Mouse (Mus musculus) forebrain, embryonic 13.5 days (tissue): Measurements from ENCODE around the gene Nell1. TPM values are rescaled to one million over a fixed set of nuclear protein-coding genes. Genes with fewer than 3 reads are reported as not detected.

Experiments
- ATAC-seq: fragments of 200-750 bp; cut with Nextera tagmentation; 2 replicates; pipeline ENCODE4 v1.8.0; 2017
- H3K27ac ChIP-seq: fragments of 300-500 bp; sonication (generic); 2 replicates; pipeline ENCODE4 v1.5.1; 2015; ENCODE audit warnings: inconsistent platforms, mild to moderate bottlenecking, moderate library complexity
- H3K27me3 ChIP-seq: fragments of 300-500 bp; sonication (generic); 2 replicates; pipeline ENCODE4 v1.6.1; 2015; ENCODE audit warnings: mild to moderate bottlenecking, inconsistent platforms
- H3K36me3 ChIP-seq: fragments of 300-500 bp; sonication (generic); 2 replicates; pipeline ENCODE4 v1.6.1; 2015; ENCODE audit warnings: mild to moderate bottlenecking, inconsistent platforms; ENCODE audit not compliant: poor library complexity, severe bottlenecking
- H3K4me1 ChIP-seq: fragments of 300-500 bp; sonication (generic); 2 replicates; pipeline ENCODE4 v1.6.1; 2015; ENCODE audit warnings: inconsistent platforms
- H3K4me2 ChIP-seq: fragments of 300-500 bp; sonication (generic); 2 replicates; pipeline ENCODE4 v1.6.1; 2015; ENCODE audit warnings: inconsistent platforms, mild to moderate bottlenecking, moderate library complexity
- H3K4me3 ChIP-seq: fragments of 300-500 bp; sonication (generic); 2 replicates; pipeline ENCODE4 v1.5.1; 2015; ENCODE audit warnings: mild to moderate bottlenecking, inconsistent platforms
- H3K9ac ChIP-seq: fragments of 300-500 bp; sonication (generic); 2 replicates; pipeline ENCODE4 v1.6.1; 2015; ENCODE audit warnings: mild to moderate bottlenecking, inconsistent platforms
- H3K9me3 ChIP-seq: fragments of 300-500 bp; sonication (generic); replicated peaks from 2 replicates; pipeline ENCODE4 v1.6.1; 2016; ENCODE audit warnings: inconsistent platforms
- WGBS: fragments of 180-500 bp; shearing (Covaris S2); methylation state at CpG from one replicate; pipeline ENCODE4 v1.1.7; 2015; 5-methylcytosine and 5-hydroxymethylcytosine counted together
- polyA plus RNA-seq: library from polyadenylated mRNA; unstranded; fragments of >200 nt; fragmentation: Nextera tagmentation; extraction: Ambion mirVana; gene quantifications from 2 replicates; pipeline ENCODE4 v1.2.1, GENCODE M21; 2015

Nell1 gene
- polyA plus RNA-seq, 1 experiment from 2014 or later, result 2.9 TPM

GRCm38 (mm10) chr7:50633147-50633546 is 658.5 kb downstream of the Nell1 start:
- H3K4me2 ChIP-seq, result no peak overlapping the region
- no peaks in the 10 kb centered on the region for H3K9me3 ChIP-seq
- WGBS, result 44% methylated on average over 2 of the region's 2 CpGs
- no peak for ATAC-seq
- H3K9ac ChIP-seq, result no peak overlapping the region
- no peaks in the 10 kb centered on the region for H3K4me1 ChIP-seq
- H3K27ac ChIP-seq, result no peak overlapping the region
- H3K36me3 ChIP-seq, result no peaks in the 10 kb centered on the region
- H3K27me3 ChIP-seq, result no peaks in the 10 kb centered on the region
- H3K4me3 ChIP-seq, result no peak overlapping the region

- WGBS, result 47% methylated on average over 4 of the region's 4 CpGs
- Histone ChIP-seq H3K4me3 (no peak overlapping the region), H3K36me3 (no peaks in the 10 kb centered on the region)
Measured at GRCm38 (mm10) chr7:50672266-50672665, 697.6 kb downstream of the Nell1 start.

GRCm38 (mm10) chr7:50675444-50675843 is 700.8 kb downstream of the Nell1 start:
- H3K4me3 ChIP-seq, result no peak overlapping the region
- no peak overlapping the region for H3K4me2 ChIP-seq
- no peak for ATAC-seq
- H3K9ac ChIP-seq, result no peak overlapping the region
- H3K4me1 ChIP-seq, result no peaks in the 10 kb centered on the region
- H3K36me3 ChIP-seq, result no peaks in the 10 kb centered on the region
- H3K9me3 ChIP-seq, result no peaks in the 10 kb centered on the region
- no peaks in the 10 kb centered on the region for H3K27me3 ChIP-seq
- H3K27ac ChIP-seq, result no peak overlapping the region
- WGBS, result 87% methylated on average over 1 of the region's 1 CpGs

More at GRCm38 (mm10) chr7:50672266-50672665, 697.6 kb downstream of the Nell1 start:
- Histone ChIP-seq H3K9me3 (no peaks in the 10 kb centered on the region), H3K4me2 (no peak overlapping the region), H3K27me3 (no peaks in the 10 kb centered on the region), H3K9ac (no peak overlapping the region), H3K4me1 (no peaks in the 10 kb centered on the region), H3K27ac (no peak overlapping the region)
- ATAC-seq, result no peak

GRCm38 (mm10) chr7:50677511-50677910 is 702.8 kb downstream of the Nell1 start:
- Histone ChIP-seq H3K4me3 (no peak overlapping the region), H3K4me1 (no peaks in the 10 kb centered on the region), H3K9me3 (no peaks in the 10 kb centered on the region), H3K36me3 (no peaks in the 10 kb centered on the region), H3K27ac (no peak overlapping the region), H3K9ac (no peak overlapping the region), H3K27me3 (no peaks in the 10 kb centered on the region), H3K4me2 (no peak overlapping the region)
- WGBS, result 51% methylated on average over 1 of the region's 1 CpGs
- ATAC-seq, result no peak

GRCm38 (mm10) chr7:50686337-50686736 is 711.7 kb downstream of the Nell1 start:
- H3K9ac ChIP-seq, result no peak overlapping the region
- no peak overlapping the region for H3K27ac ChIP-seq
- H3K9me3 ChIP-seq, result no peaks in the 10 kb centered on the region
- H3K4me3 ChIP-seq, result no peak overlapping the region
- H3K27me3 ChIP-seq, result no peaks in the 10 kb centered on the region
- WGBS, result 76% methylated on average over 5 of the region's 5 CpGs
- H3K4me2 ChIP-seq, result no peak overlapping the region
- no peaks in the 10 kb centered on the region for H3K36me3 ChIP-seq
- no peak for ATAC-seq
- no peaks in the 10 kb centered on the region for H3K4me1 ChIP-seq

- no peak for ATAC-seq
- Histone ChIP-seq H3K9ac (no peak overlapping the region), H3K4me1 (0 out of 2 replicates have a peak, but pooled peaks cover 4% of the 10 kb centered on the region), H3K9me3 (no peaks in the 10 kb centered on the region), H3K36me3 (no peaks in the 10 kb centered on the region), H3K4me3 (no peak overlapping the region), H3K4me2 (no peak overlapping the region), H3K27me3 (no peaks in the 10 kb centered on the region), H3K27ac (no peak overlapping the region)
- WGBS, result 8% methylated on average over 3 of the region's 3 CpGs
Measured at GRCm38 (mm10) chr7:50725166-50725565, 750.5 kb downstream of the Nell1 start.

GRCm38 (mm10) chr7:50730951-50731350 is 756.3 kb downstream of the Nell1 start:
- Histone ChIP-seq H3K4me1 (no peaks in the 10 kb centered on the region), H3K36me3 (no peaks in the 10 kb centered on the region), H3K27me3 (no peaks in the 10 kb centered on the region), H3K4me3 (no peak overlapping the region), H3K9ac (no peak overlapping the region), H3K4me2 (no peak overlapping the region), H3K27ac (no peak overlapping the region), H3K9me3 (no peaks in the 10 kb centered on the region)
- no peak for ATAC-seq
- 63% methylated on average over 4 of the region's 4 CpGs for WGBS

GRCm38 (mm10) chr7:50755516-50755915 is 780.9 kb downstream of the Nell1 start:
- H3K9ac ChIP-seq, result no peak overlapping the region
- 92% methylated on average over 3 of the region's 3 CpGs for WGBS
- no peaks in the 10 kb centered on the region for H3K9me3 ChIP-seq
- no peaks in the 10 kb centered on the region for H3K27me3 ChIP-seq
- H3K4me1 ChIP-seq, result no peaks in the 10 kb centered on the region
- no peaks in the 10 kb centered on the region for H3K36me3 ChIP-seq
- H3K4me2 ChIP-seq, result no peak overlapping the region
- H3K4me3 ChIP-seq, result no peak overlapping the region
- ATAC-seq, result no peak
- no peak overlapping the region for H3K27ac ChIP-seq

GRCm38 (mm10) chr7:50756409-50756808 is 781.7 kb downstream of the Nell1 start:
- Histone ChIP-seq H3K36me3 (no peaks in the 10 kb centered on the region), H3K4me1 (no peaks in the 10 kb centered on the region), H3K4me3 (no peak overlapping the region), H3K9ac (no peak overlapping the region), H3K27me3 (no peaks in the 10 kb centered on the region), H3K9me3 (no peaks in the 10 kb centered on the region), H3K27ac (no peak overlapping the region), H3K4me2 (no peak overlapping the region)
- WGBS, result 86% methylated on average over 5 of the region's 5 CpGs
- no peak; the same call in 1 of the 2 replicates for ATAC-seq

- Histone ChIP-seq H3K4me1 (no peaks in the 10 kb centered on the region), H3K36me3 (no peaks in the 10 kb centered on the region), H3K27me3 (no peaks in the 10 kb centered on the region), H3K4me2 (no peak overlapping the region), H3K9me3 (no peaks in the 10 kb centered on the region), H3K4me3 (no peak overlapping the region), H3K9ac (no peak overlapping the region), H3K27ac (no peak overlapping the region)
- no peak for ATAC-seq
Measured at GRCm38 (mm10) chr7:50773516-50773915, 798.9 kb downstream of the Nell1 start.

- WGBS, result 84% methylated on average over 1 of the region's 1 CpGs
- Histone ChIP-seq H3K9me3 (no peaks in the 10 kb centered on the region), H3K27me3 (no peaks in the 10 kb centered on the region), H3K4me1 (no peaks in the 10 kb centered on the region), H3K9ac (no peak overlapping the region), H3K4me3 (no peak overlapping the region), H3K36me3 (no peaks in the 10 kb centered on the region), H3K4me2 (no peak overlapping the region), H3K27ac (no peak overlapping the region)
- ATAC-seq, result no peak
Measured at GRCm38 (mm10) chr7:50781105-50781504, 806.4 kb downstream of the Nell1 start.

- no peaks in the 10 kb centered on the region for H3K4me1 ChIP-seq
- no peak for ATAC-seq
- no peak overlapping the region for H3K9ac ChIP-seq
- no peak overlapping the region for H3K4me3 ChIP-seq
- 73% methylated on average over 1 of the region's 1 CpGs for WGBS
- no peaks in the 10 kb centered on the region for H3K27me3 ChIP-seq
- no peaks in the 10 kb centered on the region for H3K9me3 ChIP-seq
- no peaks in the 10 kb centered on the region for H3K36me3 ChIP-seq
- no peak overlapping the region for H3K4me2 ChIP-seq
- H3K27ac ChIP-seq, result no peak overlapping the region
Measured at GRCm38 (mm10) chr7:50783652-50784051, 809.0 kb downstream of the Nell1 start.

GRCm38 (mm10) chr7:50826180-50826579 is 851.5 kb downstream of the Nell1 start:
- Histone ChIP-seq H3K9ac (no peak overlapping the region), H3K27ac (no peak overlapping the region), H3K36me3 (no peaks in the 10 kb centered on the region), H3K9me3 (no peaks in the 10 kb centered on the region), H3K4me2 (no peak overlapping the region), H3K4me1 (peaks cover 8% of the 10 kb centered on the region; the same call in 1 of the 2 replicates), H3K27me3 (no peaks in the 10 kb centered on the region), H3K4me3 (no peak overlapping the region)
- peak; percentile 77 for ATAC-seq
- 10% methylated on average over 7 of the region's 7 CpGs for WGBS
